Comparison of ENCODE assay signal across 18 mouse cellular contexts in genomic region chr10:83018521-83018920, GRCm38 (mm10). TPM values are rescaled to one million over a fixed set of nuclear protein-coding genes. Genes with fewer than 3 reads are reported as not detected.
DNase-seq lines count a peak whose midpoint lies in the region; ATAC-seq and TF ChIP-seq lines count a peak whose summit lies in the region.
"Had no signal": no experiment of that assay in that cellular context is flagged by ENCODE, and none has a peak within 500 bp of the region (broad histone marks: within the 10 kb centered on the region; RNA-seq: fewer than 3 reads in every experiment).

No protein-coding gene starts in this region.

- intact Hi-C loops in gastrocnemius, postnatal 36 days (cut with DNase I): no loop called here

- ATAC-seq in hindbrain, embryonic 12.5 days (ENCODE audit: low FRiP score): no peak
- ATAC-seq in hindbrain, embryonic 11.5 days (ENCODE audit: low FRiP score): no peak
- 0 out of 2 replicates have a peak, but pooled peaks have one; percentile 35 for ATAC-seq in limb, embryonic 14.5 days (ENCODE audit: low FRiP score, low read depth)
- peak; percentile 61 for ATAC-seq in liver, postnatal 0 days
- ATAC-seq in kidney, embryonic 16.5 days (ENCODE audit: low FRiP score, low TSS enrichment): no peak
- ATAC-seq: CD4-positive, CD25-positive, alpha-beta regulatory T cell, adult 4 months; hindbrain, postnatal 0 days had no signal

- H3K27me3 ChIP-seq in hindbrain, embryonic 12.5 days: no peaks in the 10 kb centered on the region
- H3K27me3 ChIP-seq in hindbrain, embryonic 11.5 days (ENCODE audit: control insufficient read depth, insufficient read depth, low read length): no peaks in the 10 kb centered on the region
- H3K27me3 ChIP-seq in MEL (ENCODE audit: control insufficient read depth in 1 of 2, insufficient read depth in 2 of 2, low read length in 2 of 2): no peaks in the 10 kb centered on the region
- no peaks in the 10 kb centered on the region for H3K27me3 ChIP-seq in limb, embryonic 14.5 days (ENCODE audit: control insufficient read depth, insufficient read depth, low read length)
- no peaks in the 10 kb centered on the region for H3K27me3 ChIP-seq in liver, postnatal 0 days (ENCODE audit: insufficient read depth, low read length)
- H3K27me3 ChIP-seq in kidney, embryonic 16.5 days (ENCODE audit: insufficient read depth, low read length): no peaks in the 10 kb centered on the region

- no peak overlapping the region for H3K4me3 ChIP-seq in hindbrain, embryonic 12.5 days
- H3K4me3 ChIP-seq in hindbrain, embryonic 11.5 days (ENCODE audit: low read depth, low read length): no peak overlapping the region
- peak overlapping the region; percentile 34 to 54 for H3K4me3 ChIP-seq in MEL (ENCODE audit: control insufficient read depth in 1 of 2, insufficient read depth in 1 of 2, low read depth in 2 of 2, low read length in 2 of 2)
- no peak overlapping the region for H3K4me3 ChIP-seq in limb, embryonic 14.5 days (replicated peaks; ENCODE audit: low read length)
- peak overlapping the region; percentile 3; the same call in 1 of the 2 replicates for H3K4me3 ChIP-seq in liver, postnatal 0 days (ENCODE audit: low read depth, low read length)
- H3K4me3 ChIP-seq in kidney, embryonic 16.5 days (ENCODE audit: low read length): no peak overlapping the region

- H3K9me3 ChIP-seq in hindbrain, embryonic 12.5 days (replicated peaks): no peaks in the 10 kb centered on the region
- H3K9me3 ChIP-seq in hindbrain, embryonic 11.5 days (ENCODE audit: control insufficient read depth, low read length): no peaks in the 10 kb centered on the region
- no peaks in the 10 kb centered on the region for H3K9me3 ChIP-seq in MEL (replicated peaks; ENCODE audit: insufficient read depth, low read length)
- H3K9me3 ChIP-seq in limb, embryonic 14.5 days (ENCODE audit: control insufficient read depth, low read length): no peaks in the 10 kb centered on the region
- H3K9me3 ChIP-seq in liver, postnatal 0 days (ENCODE audit: low read length): peaks cover 6% of the 10 kb centered on the region; the same call in 1 of the 2 replicates
- H3K9me3 ChIP-seq in kidney, embryonic 16.5 days (ENCODE audit: low read length): no peaks in the 10 kb centered on the region

- no peak for DNase-seq in hindbrain, embryonic 11.5 days (ENCODE audit: low spot score)
- DNase-seq in MEL (ENCODE audit: low read depth, low spot score): peak; percentile 75
- no peak for DNase-seq in limb, embryonic 14.5 days (ENCODE audit: low spot score)
- DNase-seq in liver, postnatal 0 days: no peak
- DNase-seq in gastrocnemius, postnatal 36 days: no peak
- DNase-seq in kidney, postnatal 25 days: no peak
- DNase-seq: adrenal gland, adult 2 months; cerebellum, adult 2 months; heart, postnatal 14 days; kidney, adult 18-20 months; kidney, postnatal 14 days; layer of hippocampus, adult 9-11 months; lung, postnatal 14 days had no signal

- no peak for TF ChIP-seq EP300 in MEL (IDR thresholded peaks at IDR 0.05; ENCODE audit: low read depth in 1 of 2, low read length in 2 of 2)
- TF ChIP-seq EP300 in liver, postnatal 0 days (IDR thresholded peaks at IDR 0.05; ENCODE audit: low read depth): no peak

- TF ChIP-seq CTCF in MEL (IDR thresholded peaks at IDR 0.05 in 2 of 3, conservative IDR thresholded peaks at IDR 0.05 in 1 of 3; ENCODE audit: control insufficient read depth in 1 of 3, insufficient read depth in 1 of 3, low read depth in 2 of 3, low read length in 3 of 3, poor library complexity in 1 of 3, severe bottlenecking in 1 of 3): no peak
- no peak for TF ChIP-seq CTCF in liver, postnatal 0 days (IDR thresholded peaks at IDR 0.05; ENCODE audit: low read depth)

- no peak for TF ChIP-seq RAD21 in MEL (IDR thresholded peaks at IDR 0.05; ENCODE audit: low read depth, low read length)

- H3K9ac ChIP-seq in hindbrain, embryonic 12.5 days: no peak overlapping the region
- no peak overlapping the region for H3K9ac ChIP-seq in hindbrain, embryonic 11.5 days (ENCODE audit: low read depth, low read length)
- peak overlapping the region; percentile 74 for H3K9ac ChIP-seq in MEL (ENCODE audit: control insufficient read depth, low read depth, low read length, poor library complexity, severe bottlenecking)
- no peak overlapping the region for H3K9ac ChIP-seq in limb, embryonic 14.5 days (ENCODE audit: low read depth, low read length, severe bottlenecking)
- H3K9ac ChIP-seq in liver, postnatal 0 days (replicated peaks): peak overlapping the region; percentile 8; the same call in 1 of the 2 replicates
- H3K9ac ChIP-seq in kidney, embryonic 16.5 days (replicated peaks; ENCODE audit: low read length): no peak overlapping the region

- H3K79me2 ChIP-seq in MEL (ENCODE audit: control insufficient read depth, insufficient read depth, low read length, poor library complexity): peaks cover 12% of the 10 kb centered on the region

- H3K36me3 ChIP-seq in hindbrain, embryonic 12.5 days: no peaks in the 10 kb centered on the region
- no peaks in the 10 kb centered on the region for H3K36me3 ChIP-seq in hindbrain, embryonic 11.5 days (ENCODE audit: control insufficient read depth, insufficient read depth, low read length)
- peaks cover 0 to 48% of the 10 kb centered on the region in 2 experiments; a peak in 2 of 4 replicates for H3K36me3 ChIP-seq in MEL (ENCODE audit: control insufficient read depth in 1 of 2, insufficient read depth in 2 of 2, low read length in 2 of 2)
- H3K36me3 ChIP-seq in limb, embryonic 14.5 days (ENCODE audit: control insufficient read depth, insufficient read depth, low read length): no peaks in the 10 kb centered on the region
- H3K36me3 ChIP-seq in liver, postnatal 0 days (replicated peaks; ENCODE audit: insufficient read depth, low read length): no peaks in the 10 kb centered on the region
- H3K36me3 ChIP-seq in kidney, embryonic 16.5 days (ENCODE audit: insufficient read depth, low read length): no peaks in the 10 kb centered on the region

- TF ChIP-seq POLR2A in MEL (IDR thresholded peaks at IDR 0.05; ENCODE audit: control insufficient read depth in 1 of 2, insufficient read depth in 1 of 2, low read depth in 1 of 2, low read length in 2 of 2, poor library complexity in 1 of 2): 0 out of 4 replicates have a peak, but pooled peaks of 1 of the 2 experiments have one; percentile 24
- TF ChIP-seq POLR2A in limb, embryonic 14.5 days (IDR thresholded peaks at IDR 0.05; ENCODE audit: borderline replicate concordance, extremely low read depth, insufficient read depth, insufficient read length): no peak

- peaks cover 38% of the 10 kb centered on the region for H3K4me1 ChIP-seq in hindbrain, embryonic 12.5 days
- H3K4me1 ChIP-seq in hindbrain, embryonic 11.5 days (replicated peaks; ENCODE audit: control insufficient read depth, insufficient read depth, low read length): peaks cover 8% of the 10 kb centered on the region; the same call in 1 of the 2 replicates
- peaks cover 24 to 58% of the 10 kb centered on the region in 2 experiments for H3K4me1 ChIP-seq in MEL (ENCODE audit: control insufficient read depth in 1 of 2, insufficient read depth in 2 of 2, low read length in 2 of 2)
- H3K4me1 ChIP-seq in limb, embryonic 14.5 days (ENCODE audit: control insufficient read depth, insufficient read depth, low read length): peaks cover 18% of the 10 kb centered on the region
- H3K4me1 ChIP-seq in liver, postnatal 0 days (ENCODE audit: insufficient read depth): peaks cover 38% of the 10 kb centered on the region
- H3K4me1 ChIP-seq in kidney, embryonic 16.5 days (ENCODE audit: insufficient read depth, low read length): peaks cover 33% of the 10 kb centered on the region

- 94% methylated on average over 4 of the region's 5 CpGs for WGBS in hindbrain, embryonic 12.5 days
- 75% methylated on average over 4 of the region's 5 CpGs for WGBS in hindbrain, embryonic 11.5 days
- WGBS in limb, embryonic 14.5 days: 60% methylated on average over 2 of the region's 5 CpGs
- 50% methylated on average over 4 of the region's 5 CpGs for WGBS in liver, postnatal 0 days (ENCODE audit: insufficient replicate concordance)
- 43% methylated on average over 4 of the region's 5 CpGs for WGBS in kidney, embryonic 16.5 days

- H3K4me2 ChIP-seq in hindbrain, embryonic 12.5 days (replicated peaks): no peak overlapping the region
- no peak overlapping the region for H3K4me2 ChIP-seq in hindbrain, embryonic 11.5 days (replicated peaks; ENCODE audit: low read depth, low read length)
- no peak overlapping the region for H3K4me2 ChIP-seq in limb, embryonic 14.5 days (replicated peaks; ENCODE audit: low read depth, low read length, severe bottlenecking)
- peak overlapping the region; percentile 64 for H3K4me2 ChIP-seq in liver, postnatal 0 days (ENCODE audit: low read depth, low read length)
- no peak overlapping the region for H3K4me2 ChIP-seq in kidney, embryonic 16.5 days (replicated peaks; ENCODE audit: low read depth, low read length)
- H3K4me2 ChIP-seq: heart, embryonic 11.5 days had no signal

- H3K27ac ChIP-seq in hindbrain, embryonic 12.5 days: 0 out of 2 replicates have a peak overlapping the region, but pooled peaks have one; percentile 17
- H3K27ac ChIP-seq in hindbrain, embryonic 11.5 days (ENCODE audit: low read depth, low read length): no peak overlapping the region
- peak overlapping the region; percentile 96 for H3K27ac ChIP-seq in MEL (ENCODE audit: control insufficient read depth, low read depth, low read length)
- H3K27ac ChIP-seq in limb, embryonic 14.5 days (replicated peaks; ENCODE audit: low read depth, low read length): no peak overlapping the region
- H3K27ac ChIP-seq in liver, postnatal 0 days (ENCODE audit: low read depth): peak overlapping the region; percentile 85
- no peak overlapping the region for H3K27ac ChIP-seq in kidney, embryonic 16.5 days (ENCODE audit: low read length)
- H3K27ac ChIP-seq: hindbrain, postnatal 0 days had no signal

TF ChIP-seq in MEL, 35 proteins besides CTCF, POLR2A, EP300 and RAD21:
- 0 out of 2 replicates have a peak, but pooled peaks have one; percentile 9 for TF ChIP-seq POLR2AphosphoS2 (IDR thresholded peaks at IDR 0.05; ENCODE audit: low read length)
- no peak for TF ChIP-seq KAT2A (conservative IDR thresholded peaks at IDR 0.05; ENCODE audit: low read depth, low read length)
- no peak for TF ChIP-seq E2F4 (IDR thresholded peaks at IDR 0.05; ENCODE audit: borderline replicate concordance, low read depth, low read length)

RNA-seq across cellular contexts. Expression of gene Chst11, which starts 33.2 kb away (rescaled TPM):
- 2.5 and 2.7 TPM in 2 replicates for polyA plus RNA-seq in hindbrain, embryonic 12.5 days (2016; fragmentation: Nextera tagmentation; extraction: Ambion mirVana)
- 2.2 and 2.3 TPM in 2 replicates for polyA plus RNA-seq in hindbrain, embryonic 11.5 days (2014; fragmentation: Nextera tagmentation; extraction: Ambion mirVana)
- 3.1 and 4.5 TPM in 2 replicates for total RNA-seq in MEL (2012; rRNA removed)
- polyA plus RNA-seq in MEL (2012; ENCODE audit: insufficient read depth in 1 of 2, insufficient read length in 2 of 2, low read depth in 1 of 2, low replicate concordance in 2 of 2, missing spikeins in 1 of 2): 10 to 100 TPM in 1 of 2 experiments, not detected in 1; 10.6 TPM
- 27.6 and 38.4 TPM in 2 replicates for polyA plus RNA-seq in limb, embryonic 14.5 days (2012; rRNA removed)
- polyA plus RNA-seq in limb, embryonic 14.5 days (2014; fragmentation: Nextera tagmentation; extraction: Ambion mirVana): 5.2 and 5.9 TPM in 2 replicates
- polyA plus RNA-seq in liver, postnatal 0 days (2015; fragmentation: Nextera tagmentation; extraction: Ambion mirVana): 0.40 and 0.45 TPM in 2 replicates
- 1 to 10 TPM in 1 of 2 experiments, under 1 TPM in 1; 0.77 to 1.2 TPM for total RNA-seq in gastrocnemius, postnatal 36 days (2021)
- polyA plus RNA-seq in kidney, embryonic 16.5 days (2015; fragmentation: Nextera tagmentation; extraction: Ambion mirVana): 4.8 and 5.2 TPM in 2 replicates

Comparison
In these comparisons a context has a peak if more than half of its experiments do, and no peak if none do; other contexts are left out.
1. H3K27ac ChIP-seq: peak in hindbrain, embryonic 12.5 days (single experiment), MEL (single experiment) and liver, postnatal 0 days (single experiment); none in hindbrain, embryonic 11.5 days (single experiment), limb, embryonic 14.5 days (single experiment) and kidney, embryonic 16.5 days (single experiment).
2. ATAC-seq: peak in limb, embryonic 14.5 days (single experiment) and liver, postnatal 0 days (single experiment); none in hindbrain, embryonic 12.5 days (single experiment), hindbrain, embryonic 11.5 days (single experiment) and kidney, embryonic 16.5 days (single experiment).
3. H3K4me3 ChIP-seq: peak in MEL (2 of 2) and liver, postnatal 0 days (single experiment); none in hindbrain, embryonic 12.5 days (single experiment), hindbrain, embryonic 11.5 days (single experiment), limb, embryonic 14.5 days (single experiment) and kidney, embryonic 16.5 days (single experiment).
4. H3K9ac ChIP-seq: peak in MEL (single experiment) and liver, postnatal 0 days (single experiment); none in hindbrain, embryonic 12.5 days (single experiment), hindbrain, embryonic 11.5 days (single experiment), limb, embryonic 14.5 days (single experiment) and kidney, embryonic 16.5 days (single experiment).